Mouse (Mus musculus): ENCODE results near the gene Psen2. TPM values are rescaled to one million over a fixed set of nuclear protein-coding genes. Genes with fewer than 3 reads are reported as not detected.

The Psen2 gene
- polyA plus RNA-seq, 1 experiment from 2014 or later: 13.7 TPM

DNA sequence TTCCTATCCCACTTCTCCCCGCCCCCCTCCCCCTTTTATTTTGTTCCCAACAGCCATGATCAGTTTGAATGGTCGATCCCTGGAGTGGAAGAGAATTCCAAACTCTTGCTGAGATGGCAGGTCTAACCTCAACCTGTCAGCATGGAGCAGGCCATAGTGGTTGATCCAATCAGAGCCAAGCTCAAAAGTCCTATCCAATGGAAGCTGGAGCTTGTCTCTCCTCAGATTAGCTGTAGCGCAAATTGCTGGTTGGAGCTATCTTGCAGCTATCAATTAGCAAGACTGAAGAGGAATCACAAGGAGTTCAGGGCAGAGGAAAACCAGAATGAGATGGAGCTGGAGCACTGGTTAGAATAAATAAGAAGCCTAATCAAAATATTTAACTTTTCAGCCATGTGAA, 54.9 kb downstream of the Psen2 start:
- H3K36me3 ChIP-seq (ENCODE audit: control insufficient read depth, insufficient read depth, low read length): no peaks in the 10 kb centered on the region
- no peaks in the 10 kb centered on the region for H3K27me3 ChIP-seq (ENCODE audit: control insufficient read depth, insufficient read depth, low read length)
- H3K9me3 ChIP-seq (ENCODE audit: control insufficient read depth, low read length): no peaks in the 10 kb centered on the region; the same call in 1 of the 2 replicates
- ATAC-seq (ENCODE audit: low FRiP score, low TSS enrichment) (no peak), DNase-seq (no peak)
- no peak overlapping the region for H3K4me2 ChIP-seq (ENCODE audit: low read length)
- H3K27ac ChIP-seq (replicated peaks; ENCODE audit: low read depth, low read length): no peak overlapping the region
- 84% methylated on average over 3 of the region's 3 CpGs for WGBS
- no peaks in the 10 kb centered on the region for H3K4me1 ChIP-seq (ENCODE audit: control insufficient read depth, insufficient read depth, low read length)
- no peak overlapping the region for H3K9ac ChIP-seq (replicated peaks; ENCODE audit: low read length)
- no peak overlapping the region for H3K4me3 ChIP-seq (replicated peaks; ENCODE audit: low read depth, low read length)

DNA sequence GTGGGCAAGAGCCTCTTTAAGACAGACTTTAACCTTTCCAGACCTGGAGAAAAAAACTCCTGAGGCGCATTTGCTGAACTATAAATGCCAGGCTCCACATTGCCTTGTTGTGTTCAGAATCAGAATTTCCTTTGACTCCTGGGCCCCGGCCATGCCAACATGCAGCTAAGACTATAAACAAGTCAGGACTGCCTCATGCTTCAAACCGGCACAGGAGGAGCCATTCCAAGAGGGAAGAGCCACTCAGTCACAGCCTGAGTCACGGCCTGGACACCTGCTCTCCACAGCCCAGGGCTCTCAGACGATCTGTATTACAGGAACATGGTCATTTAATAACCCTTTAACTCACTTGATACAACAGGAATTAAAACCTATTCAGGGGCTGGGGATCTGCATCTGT, 62.5 kb downstream of the Psen2 start:
- Histone ChIP-seq H3K4me1 (ENCODE audit: control insufficient read depth, insufficient read depth, low read length) (no peaks in the 10 kb centered on the region), H3K27ac (replicated peaks; ENCODE audit: low read depth, low read length) (no peak overlapping the region), H3K36me3 (ENCODE audit: control insufficient read depth, insufficient read depth, low read length) (no peaks in the 10 kb centered on the region), H3K27me3 (ENCODE audit: control insufficient read depth, insufficient read depth, low read length) (no peaks in the 10 kb centered on the region), H3K9me3 (ENCODE audit: control insufficient read depth, low read length) (no peaks in the 10 kb centered on the region; the same call in 1 of the 2 replicates), H3K4me3 (replicated peaks; ENCODE audit: low read depth, low read length) (no peak overlapping the region), H3K4me2 (ENCODE audit: low read length) (no peak overlapping the region), H3K9ac (replicated peaks; ENCODE audit: low read length) (no peak overlapping the region)
- no peak for DNase-seq
- ATAC-seq (ENCODE audit: low FRiP score, low TSS enrichment): no peak
- WGBS: 62% methylated on average over 5 of the region's 5 CpGs

DNA sequence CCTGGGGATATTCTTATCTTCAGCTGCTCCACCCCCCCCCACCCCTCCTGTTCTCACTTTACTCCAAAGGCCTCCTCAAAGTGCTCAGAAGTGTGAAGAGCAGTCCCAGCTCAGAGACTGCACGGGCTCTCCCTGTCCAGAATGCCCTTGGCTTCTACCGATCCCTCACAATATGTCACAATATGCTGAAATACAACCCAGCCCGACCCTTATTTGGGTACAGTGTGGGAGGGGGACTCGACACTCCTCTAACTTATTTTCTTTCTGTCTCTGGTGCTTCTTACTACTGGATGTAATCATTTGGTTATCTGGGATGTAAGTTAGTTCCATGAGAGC, 63.6 kb downstream of the Psen2 start:
- H3K4me3 ChIP-seq (replicated peaks; ENCODE audit: low read depth, low read length): no peak overlapping the region
- H3K4me2 ChIP-seq (ENCODE audit: low read length): no peak overlapping the region
- H3K27ac ChIP-seq (replicated peaks; ENCODE audit: low read depth, low read length): no peak overlapping the region
- no peaks in the 10 kb centered on the region for H3K36me3 ChIP-seq (ENCODE audit: control insufficient read depth, insufficient read depth, low read length)
- H3K27me3 ChIP-seq (ENCODE audit: control insufficient read depth, insufficient read depth, low read length): no peaks in the 10 kb centered on the region; the same call in 1 of the 2 replicates
- no peak for DNase-seq
- peaks cover 6% of the 10 kb centered on the region for H3K4me1 ChIP-seq (ENCODE audit: control insufficient read depth, insufficient read depth, low read length)
- H3K9me3 ChIP-seq (ENCODE audit: control insufficient read depth, low read length): no peaks in the 10 kb centered on the region; the same call in 1 of the 2 replicates
- no peak overlapping the region for H3K9ac ChIP-seq (replicated peaks; ENCODE audit: low read length)
- ATAC-seq (ENCODE audit: low FRiP score, low TSS enrichment): no peak
- WGBS: 67% methylated on average over 4 of the region's 4 CpGs

DNA sequence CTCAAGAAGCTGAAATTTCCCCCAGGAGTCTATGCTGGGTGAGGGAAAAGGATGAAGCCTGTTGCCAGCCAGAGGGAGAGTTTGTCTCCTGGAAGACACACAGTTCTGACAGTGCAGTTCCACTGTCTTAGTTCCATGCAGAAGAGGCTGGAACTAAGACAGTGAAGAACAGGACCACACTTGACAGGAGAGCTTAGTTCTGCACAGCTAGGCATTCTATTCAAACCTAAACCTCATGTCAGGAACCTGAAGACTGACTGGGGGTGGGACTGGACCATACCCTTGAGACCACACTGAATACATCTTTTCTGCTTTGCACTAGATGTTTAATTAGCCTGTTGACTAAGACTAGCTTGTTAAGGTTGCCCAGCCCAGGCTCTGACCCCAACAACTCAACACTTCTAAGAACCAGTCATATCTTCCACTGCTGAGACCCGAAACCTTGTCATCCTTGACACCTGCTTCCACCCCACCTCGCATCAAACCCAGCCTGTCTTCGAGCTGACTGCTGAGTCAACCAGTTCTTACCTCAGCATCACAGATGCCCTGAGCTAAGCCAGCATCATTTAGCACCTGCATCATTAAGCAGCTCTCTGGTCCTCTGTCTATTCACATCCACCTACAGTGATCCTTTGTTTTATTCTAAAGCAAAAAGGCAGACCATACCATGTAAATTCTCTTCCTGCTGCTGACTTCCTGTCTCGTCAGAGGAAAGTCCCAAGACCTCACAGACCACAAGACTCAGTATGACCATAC, 64.1 kb downstream of the Psen2 start, which contains the start of gene Coq8a:
TSS of gene Coq8a (minus strand) at position 644 of the 756 bp plus-strand sequence.
- no peak within 1 kb of the TSS for H3K9ac ChIP-seq (replicated peaks; ENCODE audit: low read length)
- H3K27ac ChIP-seq (replicated peaks; ENCODE audit: low read depth, low read length): no peak within 1 kb of the TSS
- DNase-seq (no peak), ATAC-seq (ENCODE audit: low FRiP score, low TSS enrichment) (no peak)
- H3K9me3 ChIP-seq (ENCODE audit: control insufficient read depth, low read length): no peaks in the 10 kb centered on the region
- H3K36me3 ChIP-seq (ENCODE audit: control insufficient read depth, insufficient read depth, low read length): no peaks in the 10 kb centered on the region
- H3K4me2 ChIP-seq (ENCODE audit: low read length): no peak within 1 kb of the TSS
- no peak within 1 kb of the TSS for H3K4me3 ChIP-seq (replicated peaks; ENCODE audit: low read depth, low read length)
- 71% methylated on average over 4 of the region's 4 CpGs for WGBS
- peaks cover 2% of the 10 kb centered on the region; the same call in 1 of the 2 replicates for H3K27me3 ChIP-seq (ENCODE audit: control insufficient read depth, insufficient read depth, low read length)
- H3K4me1 ChIP-seq (ENCODE audit: control insufficient read depth, insufficient read depth, low read length): peaks cover 6% of the 10 kb centered on the region

DNA sequence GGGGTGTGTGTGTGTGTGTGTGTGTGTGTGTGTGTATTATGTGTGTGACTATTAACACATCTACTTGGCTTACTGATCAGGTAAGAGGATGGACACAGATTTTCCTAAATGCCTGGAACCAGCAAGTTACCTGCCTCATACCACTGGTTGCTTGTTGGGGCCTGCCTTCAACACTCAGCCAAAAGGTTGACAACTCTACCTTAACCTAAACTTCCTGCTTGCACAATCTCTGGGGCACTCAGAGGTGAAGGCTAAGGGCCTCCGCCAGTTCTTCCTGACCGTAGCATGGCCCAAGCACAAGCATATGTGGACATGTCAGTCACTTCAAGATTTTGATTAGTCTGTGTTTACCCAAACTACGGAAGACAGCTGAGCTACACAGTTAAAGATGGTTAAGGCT, 65.3 kb downstream of the Psen2 start:
- DNase-seq (no peak), ATAC-seq (ENCODE audit: low FRiP score, low TSS enrichment) (no peak)
- Histone ChIP-seq H3K4me2 (ENCODE audit: low read length) (no peak overlapping the region), H3K4me3 (replicated peaks; ENCODE audit: low read depth, low read length) (no peak overlapping the region), H3K27me3 (ENCODE audit: control insufficient read depth, insufficient read depth, low read length) (peaks cover 2% of the 10 kb centered on the region; the same call in 1 of the 2 replicates), H3K4me1 (ENCODE audit: control insufficient read depth, insufficient read depth, low read length) (peaks cover 6% of the 10 kb centered on the region), H3K36me3 (ENCODE audit: control insufficient read depth, insufficient read depth, low read length) (no peaks in the 10 kb centered on the region), H3K9ac (replicated peaks; ENCODE audit: low read length) (no peak overlapping the region), H3K27ac (replicated peaks; ENCODE audit: low read depth, low read length) (no peak overlapping the region), H3K9me3 (ENCODE audit: control insufficient read depth, low read length) (no peaks in the 10 kb centered on the region)
- WGBS: 92% methylated on average over 3 of the region's 3 CpGs

DNA sequence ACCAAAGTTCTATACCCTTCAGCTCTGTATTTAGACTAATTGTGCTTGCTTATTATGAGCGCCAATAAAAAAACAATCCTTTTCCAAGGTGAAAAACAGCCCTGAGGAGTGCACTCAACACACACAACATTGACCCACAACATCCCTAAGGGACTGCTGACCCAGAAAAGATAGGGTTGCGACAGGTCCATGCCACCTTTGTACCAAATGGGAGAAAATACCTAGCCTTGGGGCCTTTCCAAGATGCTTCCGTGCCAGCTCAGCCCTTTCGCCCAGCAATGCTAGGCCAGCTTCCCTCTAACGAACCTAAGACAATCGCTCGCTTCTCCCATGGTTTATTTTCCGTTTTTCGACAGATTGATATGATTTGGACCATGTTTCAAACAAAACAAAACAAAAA, 66.7 kb downstream of the Psen2 start:
- 92% methylated on average over 9 of the region's 9 CpGs for WGBS
- Histone ChIP-seq H3K9ac (replicated peaks; ENCODE audit: low read length) (no peak overlapping the region), H3K4me1 (ENCODE audit: control insufficient read depth, insufficient read depth, low read length) (peaks cover 6% of the 10 kb centered on the region), H3K27ac (replicated peaks; ENCODE audit: low read depth, low read length) (no peak overlapping the region), H3K9me3 (ENCODE audit: control insufficient read depth, low read length) (no peaks in the 10 kb centered on the region), H3K4me2 (ENCODE audit: low read length) (peak overlapping the region; percentile 94), H3K27me3 (ENCODE audit: control insufficient read depth, insufficient read depth, low read length) (peaks cover 2% of the 10 kb centered on the region; the same call in 1 of the 2 replicates), H3K4me3 (replicated peaks; ENCODE audit: low read depth, low read length) (peak overlapping the region; percentile 58), H3K36me3 (ENCODE audit: control insufficient read depth, insufficient read depth, low read length) (no peaks in the 10 kb centered on the region)
- DNase-seq (no peak), ATAC-seq (ENCODE audit: low FRiP score, low TSS enrichment) (no peak)

DNA sequence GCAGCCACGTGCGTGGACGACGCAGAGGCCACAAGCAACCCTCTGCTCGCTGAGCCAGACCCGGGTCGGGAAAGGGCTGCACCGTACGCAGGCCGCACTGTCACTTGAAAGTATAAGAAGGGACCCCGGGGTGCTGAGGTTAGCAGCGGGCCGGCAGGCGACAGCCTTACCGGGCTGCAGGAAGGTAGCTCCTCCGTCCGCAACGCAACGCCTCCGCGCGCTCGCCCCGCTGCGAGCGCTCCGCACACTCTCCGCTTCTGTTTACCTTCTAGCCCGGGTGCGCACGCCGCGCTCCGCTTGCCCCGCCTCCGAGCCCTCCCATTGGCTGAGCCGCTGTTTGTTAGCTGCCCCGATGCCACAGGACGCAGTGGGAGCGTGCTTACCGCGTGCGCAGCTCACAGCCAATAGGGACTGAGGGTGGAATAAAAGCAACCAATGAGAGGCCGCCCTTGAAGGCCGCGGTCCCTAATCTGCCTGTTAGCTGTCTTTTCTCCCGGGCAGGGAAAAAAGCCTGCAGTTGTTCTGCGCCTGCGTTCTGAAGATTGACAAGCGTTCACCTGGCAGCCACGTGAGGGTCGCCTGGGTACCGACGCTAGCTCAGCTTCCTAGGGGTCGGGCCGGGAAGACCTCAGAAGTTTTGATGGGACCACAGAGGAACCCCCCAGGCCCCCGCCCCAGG, 67.4 kb downstream of the Psen2 start:
- H3K36me3 ChIP-seq (ENCODE audit: control insufficient read depth, insufficient read depth, low read length): no peaks in the 10 kb centered on the region
- H3K9ac ChIP-seq (replicated peaks; ENCODE audit: low read length): peak overlapping the region; percentile 36; the same call in 1 of the 2 replicates
- H3K27me3 ChIP-seq (ENCODE audit: control insufficient read depth, insufficient read depth, low read length): peaks cover 2% of the 10 kb centered on the region; the same call in 1 of the 2 replicates
- H3K4me1 ChIP-seq (ENCODE audit: control insufficient read depth, insufficient read depth, low read length): peaks cover 6% of the 10 kb centered on the region
- DNase-seq (peak; percentile 98), ATAC-seq (ENCODE audit: low FRiP score, low TSS enrichment) (peak; percentile 100)
- no peaks in the 10 kb centered on the region for H3K9me3 ChIP-seq (ENCODE audit: control insufficient read depth, low read length)
- H3K4me3 ChIP-seq (replicated peaks; ENCODE audit: low read depth, low read length): peak overlapping the region; percentile 58
- peak overlapping the region; percentile 94 for H3K4me2 ChIP-seq (ENCODE audit: low read length)
- no peak overlapping the region for H3K27ac ChIP-seq (replicated peaks; ENCODE audit: low read depth, low read length)
- WGBS: under 1% methylated on average over 57 of the region's 57 CpGs

DNA sequence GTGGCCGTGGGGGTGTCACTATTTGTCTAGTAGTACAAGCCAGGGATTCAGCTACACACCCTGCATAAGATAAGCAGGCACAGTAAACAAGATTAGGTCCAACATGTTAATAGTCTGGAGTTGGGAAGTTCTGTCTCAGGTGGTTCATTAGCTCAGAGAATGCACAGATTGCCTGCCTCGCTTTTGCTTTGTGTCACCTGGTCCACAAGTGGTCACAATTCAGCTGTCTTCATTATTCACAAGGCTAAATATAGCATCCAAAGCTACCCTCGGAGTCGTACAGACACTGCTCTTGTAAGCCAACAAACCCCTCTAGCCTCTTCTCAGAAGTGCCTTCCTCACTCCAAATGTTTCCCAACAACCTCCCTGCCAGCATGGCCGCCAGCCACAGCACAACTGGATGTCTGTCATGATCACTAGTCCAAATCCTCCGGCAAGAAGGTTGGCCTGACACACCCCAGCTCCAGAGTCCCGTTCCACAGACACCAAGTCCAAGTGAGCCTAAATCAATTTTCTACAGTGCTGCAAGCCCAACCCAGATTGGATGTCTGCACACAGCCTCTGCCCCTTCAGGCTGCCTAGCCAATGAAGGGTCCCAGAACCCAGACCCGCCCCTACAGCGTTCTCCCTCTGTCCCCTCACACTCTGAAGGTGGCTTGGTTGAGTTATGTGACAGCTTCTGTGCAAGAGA, 68.3 kb downstream of the Psen2 start:
- 28% methylated on average over 9 of the region's 9 CpGs for WGBS
- Histone ChIP-seq H3K27me3 (ENCODE audit: control insufficient read depth, insufficient read depth, low read length) (peaks cover 2% of the 10 kb centered on the region; the same call in 1 of the 2 replicates), H3K4me3 (replicated peaks; ENCODE audit: low read depth, low read length) (peak overlapping the region; percentile 58), H3K36me3 (ENCODE audit: control insufficient read depth, insufficient read depth, low read length) (no peaks in the 10 kb centered on the region), H3K27ac (replicated peaks; ENCODE audit: low read depth, low read length) (no peak overlapping the region), H3K9ac (replicated peaks; ENCODE audit: low read length) (peak overlapping the region; percentile 36; the same call in 1 of the 2 replicates), H3K4me2 (ENCODE audit: low read length) (peak overlapping the region; percentile 94), H3K9me3 (ENCODE audit: control insufficient read depth, low read length) (no peaks in the 10 kb centered on the region), H3K4me1 (ENCODE audit: control insufficient read depth, insufficient read depth, low read length) (peaks cover 6% of the 10 kb centered on the region)
- DNase-seq (peak; percentile 13), ATAC-seq (ENCODE audit: low FRiP score, low TSS enrichment) (no peak)

Measured in midbrain, embryonic 14.5 days (tissue).